ENCODE assay signal across 8 mouse cellular contexts in genomic region chr13:91636814-91637213, GRCm38 (mm10).
DNase-seq lines count a peak whose midpoint lies in the region; ATAC-seq lines count a peak whose summit lies in the region.

No protein-coding gene starts in this region.

- H3K27ac ChIP-seq in forebrain, embryonic 16.5 days (ENCODE audit: low read length): no peak overlapping the region
- H3K27ac ChIP-seq in hindbrain, embryonic 14.5 days: no peak overlapping the region

- peak; percentile 88 for DNase-seq in MN1 (ENCODE audit: low spot score)
- DNase-seq in cerebellum, adult 11-12 months: peak; percentile 64
- peak; percentile 92 for DNase-seq in hindbrain, embryonic 14.5 days (ENCODE audit: low spot score)
- peak; percentile 74 to 88 for DNase-seq in layer of hippocampus, postnatal 14 days (ENCODE audit: low spot score in 2 of 2)
- DNase-seq in lung, postnatal 14 days: peak; percentile 89
- peak; percentile 87 for DNase-seq in retina, postnatal 1 day
- DNase-seq in urinary bladder, postnatal 10 days (ENCODE audit: low spot score): peak; percentile 42

- H3K27me3 ChIP-seq in forebrain, embryonic 16.5 days (replicated peaks; ENCODE audit: control insufficient read depth, insufficient read depth, low read length): no peaks in the 10 kb centered on the region
- no peaks in the 10 kb centered on the region for H3K27me3 ChIP-seq in hindbrain, embryonic 14.5 days (ENCODE audit: control insufficient read depth, insufficient read depth, low read length)

- no peak overlapping the region for H3K9ac ChIP-seq in forebrain, embryonic 16.5 days (replicated peaks; ENCODE audit: low read depth, low read length)
- no peak overlapping the region for H3K9ac ChIP-seq in hindbrain, embryonic 14.5 days

- H3K9me3 ChIP-seq in forebrain, embryonic 16.5 days (ENCODE audit: control insufficient read depth, low read length): no peaks in the 10 kb centered on the region
- H3K9me3 ChIP-seq in hindbrain, embryonic 14.5 days (ENCODE audit: control insufficient read depth, low read length): no peaks in the 10 kb centered on the region

- ATAC-seq in forebrain, embryonic 16.5 days: peak; percentile 90
- ATAC-seq in hindbrain, embryonic 14.5 days (ENCODE audit: low FRiP score): peak; percentile 86

- H3K36me3 ChIP-seq in forebrain, embryonic 16.5 days (ENCODE audit: control insufficient read depth, insufficient read depth): no peaks in the 10 kb centered on the region
- H3K36me3 ChIP-seq in hindbrain, embryonic 14.5 days (replicated peaks; ENCODE audit: control insufficient read depth, insufficient read depth): no peaks in the 10 kb centered on the region

- 19% methylated on average over 5 of the region's 5 CpGs for WGBS in forebrain, embryonic 16.5 days
- WGBS in hindbrain, embryonic 14.5 days: 20% methylated on average over 5 of the region's 5 CpGs

- 0 out of 2 replicates have a peak, but pooled peaks cover 2% of the 10 kb centered on the region for H3K4me1 ChIP-seq in forebrain, embryonic 16.5 days (replicated peaks; ENCODE audit: control insufficient read depth, insufficient read depth, low read length)
- H3K4me1 ChIP-seq in hindbrain, embryonic 14.5 days (replicated peaks; ENCODE audit: control insufficient read depth, insufficient read depth, low read length): no peaks in the 10 kb centered on the region

- no peak overlapping the region for H3K4me2 ChIP-seq in forebrain, embryonic 16.5 days (ENCODE audit: low read length)
- no peak overlapping the region for H3K4me2 ChIP-seq in hindbrain, embryonic 14.5 days (replicated peaks)

- H3K4me3 ChIP-seq in forebrain, embryonic 16.5 days (replicated peaks; ENCODE audit: low read length): no peak overlapping the region
- no peak overlapping the region for H3K4me3 ChIP-seq in hindbrain, embryonic 14.5 days (replicated peaks; ENCODE audit: low read length)

Comparison
In these comparisons a context has a peak if more than half of its experiments do, and no peak if none do; other contexts are left out.
1. DNase-seq: peak in every context shown above with its lines; median percentile 92 in hindbrain, embryonic 14.5 days; 89 in lung, postnatal 14 days; 88 in MN1; 87 in retina, postnatal 1 day; 81 in layer of hippocampus, postnatal 14 days; 64 in cerebellum, adult 11-12 months; 42 in urinary bladder, postnatal 10 days.